Mouse (Mus musculus) ovary, postnatal 10 days (tissue): ENCODE measurements around the gene Pafah1b2.

ENCODE experiments used
- DNase-seq: peaks from one replicate; pipeline ENCODE4 v3.0.0; 2022; ENCODE audit warnings: low spot score

Pafah1b2 gene

DNA sequence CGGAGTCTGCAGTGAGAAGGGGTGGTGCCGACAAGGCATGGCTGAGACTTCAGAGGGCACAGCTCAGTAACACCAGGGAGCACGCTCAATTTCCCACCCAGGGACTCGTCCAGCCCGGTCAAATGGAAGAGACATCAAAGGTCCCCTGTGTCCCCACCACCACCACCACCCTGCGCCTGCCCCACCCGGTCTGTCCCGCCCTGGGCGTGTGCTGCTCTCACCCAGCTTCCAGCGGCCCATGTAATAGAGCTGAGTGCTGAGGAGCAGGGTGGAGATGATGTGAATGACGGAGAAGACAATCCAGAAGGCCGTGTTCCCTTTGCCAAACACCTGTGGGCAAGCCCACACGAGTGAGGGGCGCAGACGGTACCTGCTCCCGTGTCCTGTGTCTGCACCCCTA lies 70.0 kb downstream of the Pafah1b2 start:
- DNase-seq, result no peak

DNA sequence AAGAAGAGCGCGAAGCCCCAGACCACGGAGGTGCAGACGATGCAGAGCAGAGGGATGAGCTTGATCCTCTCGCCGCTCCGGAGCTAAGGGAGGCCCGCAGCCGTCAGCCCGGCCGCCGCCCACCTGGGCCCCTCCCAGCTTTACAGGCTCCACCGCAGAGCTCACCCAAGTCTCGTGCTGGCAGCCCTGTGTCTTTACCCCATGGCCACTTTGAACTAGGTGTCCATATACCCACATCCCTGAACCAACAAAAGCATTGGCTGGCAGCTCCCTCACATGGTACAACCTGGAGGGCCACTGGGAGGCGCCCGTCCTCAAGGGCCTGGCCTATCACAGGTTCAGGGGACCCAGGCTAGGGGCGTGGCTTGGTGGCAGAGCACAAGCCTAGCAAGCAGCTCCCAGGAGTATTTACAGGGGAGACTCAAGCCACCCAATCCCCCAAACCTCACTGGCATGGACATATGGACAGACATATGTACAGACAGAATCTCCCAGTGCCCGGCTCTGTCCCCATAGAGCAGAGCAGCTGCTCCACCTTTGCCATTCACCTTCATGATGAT lies 71.1 kb downstream of the Pafah1b2 start:
- no peak for DNase-seq

DNA sequence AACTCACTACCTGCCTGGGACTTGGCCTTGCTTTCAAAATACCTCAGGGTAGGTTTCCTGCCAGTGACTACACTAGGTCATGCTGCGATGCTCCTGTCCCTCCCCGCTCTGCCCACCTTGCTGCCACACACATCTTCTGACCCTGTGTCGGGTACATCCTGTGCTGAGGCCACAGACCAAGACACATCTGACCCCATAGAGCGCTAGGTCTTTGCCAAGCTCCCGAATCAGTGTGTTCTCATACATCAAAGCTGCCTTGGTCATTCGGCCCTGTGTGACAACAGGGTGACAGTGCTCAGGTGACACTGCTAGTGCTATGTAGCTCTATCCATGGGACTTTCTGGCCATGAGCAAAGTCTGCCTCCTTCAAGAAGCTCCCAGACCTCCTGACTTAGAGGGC lies 72.7 kb downstream of the Pafah1b2 start:
- DNase-seq, result no peak

DNA sequence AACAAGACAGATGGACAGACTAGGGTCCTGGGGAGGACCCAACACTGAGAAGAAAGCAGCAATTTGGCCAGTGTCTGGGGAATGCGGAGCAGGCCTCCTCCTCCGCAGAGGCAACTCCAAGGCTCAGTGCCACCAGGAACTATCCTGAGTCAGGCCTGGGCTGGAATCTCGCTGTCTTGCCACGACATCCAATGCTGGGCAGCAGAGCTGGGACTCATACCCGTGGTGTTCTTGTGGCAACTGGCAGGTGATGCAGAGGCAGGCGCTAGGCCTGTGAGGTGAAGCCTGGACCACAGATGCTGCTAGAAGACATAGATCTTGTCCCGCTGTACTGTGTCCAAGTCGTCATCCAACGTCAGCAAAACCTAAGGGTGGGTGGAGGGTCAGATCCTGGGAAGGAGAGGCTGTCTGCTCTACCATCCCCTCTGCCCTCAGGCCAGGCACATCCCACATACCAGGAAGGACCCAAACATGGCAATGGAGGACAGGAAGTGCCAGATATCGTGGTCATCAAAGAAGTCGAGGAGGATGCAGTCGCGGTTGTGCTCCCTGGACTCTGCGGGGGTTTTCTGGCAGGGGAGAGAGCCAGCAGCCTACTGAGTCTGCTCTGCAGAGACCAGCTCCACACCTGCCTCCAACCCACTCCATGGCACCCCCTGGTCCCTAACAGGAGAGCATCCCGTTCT lies 73.4 kb downstream of the Pafah1b2 start:
- DNase-seq, result no peak

DNA sequence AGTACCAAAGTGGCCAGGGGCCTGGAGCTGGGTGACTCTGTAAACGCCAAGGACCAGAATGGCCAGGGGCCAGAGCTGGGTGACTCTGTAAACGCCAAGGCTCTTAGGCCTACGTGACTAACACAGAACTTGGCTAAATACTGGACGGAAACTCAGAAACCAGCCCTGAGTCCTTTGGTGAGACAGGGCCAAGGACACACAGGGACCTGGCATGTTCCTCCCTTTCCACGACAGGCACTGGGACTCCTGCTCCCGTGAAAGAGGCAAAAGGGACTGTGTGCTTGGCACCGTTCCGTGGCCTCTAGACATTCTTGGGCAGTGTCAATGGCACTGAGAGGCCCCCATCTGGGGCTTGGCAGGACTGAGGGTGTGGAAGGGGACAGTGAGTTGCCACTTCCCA lies 74.4 kb downstream of the Pafah1b2 start:
- DNase-seq, result no peak

DNA sequence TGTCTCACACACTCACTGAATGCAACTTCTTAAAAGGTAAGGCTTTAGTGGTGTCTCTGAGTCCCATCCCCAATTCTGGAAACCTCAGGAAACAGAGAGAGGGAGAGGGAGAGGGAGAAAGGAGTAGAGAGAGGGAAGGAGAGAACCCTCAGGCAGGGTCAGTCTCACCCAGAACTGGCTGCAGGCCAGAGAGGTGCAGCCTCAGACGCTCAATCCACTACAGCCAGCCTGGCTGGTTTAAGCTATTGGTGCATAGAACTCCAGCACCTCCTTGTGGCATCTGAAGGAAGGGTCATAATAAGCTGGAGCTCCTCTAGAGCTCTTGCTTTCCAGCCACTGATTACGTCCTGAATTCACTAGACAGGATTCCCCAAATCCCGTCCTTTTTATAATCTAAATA lies 75.6 kb downstream of the Pafah1b2 start:
- no peak for DNase-seq

DNA sequence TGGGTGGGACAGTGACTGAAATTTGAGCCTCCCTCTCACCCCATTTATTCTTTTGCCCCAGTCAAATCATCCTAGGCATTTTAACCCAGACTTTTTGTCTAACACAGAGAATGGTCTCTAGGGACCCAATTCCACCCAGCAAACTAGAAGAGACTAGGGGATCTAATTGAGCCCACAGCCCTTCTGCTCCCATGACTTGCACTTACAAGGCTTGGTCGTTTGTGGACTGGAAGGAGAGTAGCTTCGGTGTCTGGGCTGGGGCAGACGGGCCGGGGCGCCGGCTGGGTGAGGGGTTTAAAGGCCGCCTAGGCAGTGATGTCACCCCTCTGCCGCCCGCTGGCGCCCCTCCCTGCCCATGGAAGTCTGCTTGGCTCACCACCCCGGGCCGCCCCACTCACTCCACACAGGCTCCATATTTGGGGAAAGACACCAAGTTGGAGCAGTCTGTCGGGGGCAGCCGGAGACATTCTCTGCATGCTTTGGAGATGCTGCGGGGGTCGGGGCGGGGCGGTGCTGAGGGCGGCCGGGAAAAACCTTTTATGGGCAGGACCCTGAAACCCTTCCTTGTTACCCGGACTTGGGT lies 76.8 kb downstream of the Pafah1b2 start, which contains the start of gene Tagln:
TSS of gene Tagln (minus strand) at position 431 of the 583 bp plus-strand sequence.
- no peak for DNase-seq

DNA sequence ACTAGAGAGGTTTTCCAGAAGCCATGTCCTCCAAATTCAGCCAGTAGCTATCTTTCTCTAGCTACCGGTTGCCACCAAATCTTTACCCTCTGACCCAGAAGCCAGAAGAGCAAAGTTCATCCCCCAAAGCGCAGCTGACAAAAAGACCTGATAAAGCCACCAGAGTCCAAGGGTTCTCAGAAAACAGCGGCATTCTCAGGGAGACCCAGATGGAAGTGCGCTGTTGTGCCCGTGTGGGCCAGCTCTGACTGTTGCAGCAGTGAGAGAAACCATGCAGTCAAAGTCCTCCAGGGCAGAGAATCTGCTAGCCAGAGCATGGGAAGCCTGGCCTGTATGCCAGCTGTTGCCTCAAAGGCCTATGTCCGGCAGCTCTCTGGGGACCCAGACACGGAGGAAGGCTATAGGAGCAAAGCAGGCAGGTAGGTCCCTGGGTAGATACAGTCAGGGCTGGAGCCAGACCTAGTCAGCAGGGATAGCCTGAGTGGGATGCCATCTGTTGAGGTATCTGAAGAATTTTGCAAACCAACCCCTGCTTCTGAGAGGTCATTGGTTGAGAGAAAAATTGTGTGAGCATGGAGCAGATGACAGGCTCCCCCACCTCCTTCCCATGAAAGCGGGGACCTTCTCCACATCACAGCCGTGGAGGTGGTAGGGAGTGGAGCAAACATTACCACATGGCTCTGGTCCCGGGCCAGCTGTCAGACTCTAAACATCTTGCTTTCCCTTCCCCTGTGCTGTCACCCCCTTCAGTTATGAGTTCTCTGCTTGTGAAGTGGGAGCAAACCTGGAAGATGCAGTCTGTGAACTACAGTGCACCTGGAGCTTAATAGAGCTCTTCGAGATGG lies 79.7 kb downstream of the Pafah1b2 start:
- DNase-seq, result no peak

DNA sequence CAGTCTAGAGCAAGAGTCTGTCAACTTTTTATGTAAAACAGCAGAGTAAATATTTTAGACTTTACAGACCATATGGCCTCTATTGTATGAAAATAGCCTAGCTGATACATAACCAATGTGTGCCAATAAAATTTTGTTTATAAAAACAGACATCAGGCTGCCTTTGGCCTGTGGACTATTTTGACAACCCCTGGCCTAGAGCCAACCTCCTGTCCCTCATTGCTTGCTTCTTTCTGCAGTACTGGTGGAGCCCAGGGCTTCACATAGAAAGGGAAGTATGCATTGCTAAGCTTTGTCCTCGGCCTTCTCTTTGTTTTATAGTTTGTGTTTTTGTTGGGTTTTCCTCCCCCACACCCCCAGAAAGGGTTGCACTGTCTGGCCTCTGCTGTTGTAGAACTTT lies 80.5 kb downstream of the Pafah1b2 start:
- DNase-seq, result no peak

DNA sequence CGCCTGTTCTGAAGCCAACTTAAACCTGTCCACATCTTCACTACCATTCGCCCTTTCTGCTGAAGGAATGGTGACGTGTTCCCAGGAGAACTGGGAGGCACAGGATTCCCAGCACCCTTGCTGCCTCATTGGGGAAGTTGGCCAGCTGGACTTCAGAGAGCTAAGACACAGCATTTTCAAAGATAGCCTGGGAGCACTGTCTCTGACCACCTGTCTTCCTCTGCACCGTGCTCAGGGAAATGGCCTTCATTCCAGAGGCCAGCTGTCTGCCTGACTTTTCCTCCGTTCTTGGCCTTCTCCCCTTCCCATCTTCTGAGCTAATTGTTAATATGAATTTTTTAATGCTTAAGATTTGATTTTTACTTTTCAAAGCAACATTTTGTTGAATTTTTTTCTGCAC lies 83.2 kb downstream of the Pafah1b2 start:
- no peak for DNase-seq

DNA sequence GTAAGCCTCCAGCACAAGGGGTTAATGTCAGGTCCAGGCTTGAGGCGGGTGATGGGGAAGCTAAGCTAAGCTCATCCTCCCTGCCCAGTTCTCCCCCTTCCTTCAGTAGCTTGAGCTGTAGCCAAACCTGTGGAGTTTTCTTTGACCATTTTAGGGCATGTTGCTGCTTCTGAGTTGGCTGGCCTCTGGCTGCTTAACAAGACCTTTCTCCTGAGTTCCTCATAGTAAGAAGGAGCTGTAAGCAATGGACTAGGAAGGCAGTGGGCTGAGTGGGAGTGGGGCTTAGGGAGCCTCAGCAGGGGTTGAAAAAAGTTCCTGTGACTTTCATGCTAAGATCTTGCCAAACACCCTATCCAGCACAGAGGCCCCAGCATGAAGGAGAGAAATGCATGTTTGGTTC lies 92.6 kb downstream of the Pafah1b2 start:
- no peak for DNase-seq

DNA sequence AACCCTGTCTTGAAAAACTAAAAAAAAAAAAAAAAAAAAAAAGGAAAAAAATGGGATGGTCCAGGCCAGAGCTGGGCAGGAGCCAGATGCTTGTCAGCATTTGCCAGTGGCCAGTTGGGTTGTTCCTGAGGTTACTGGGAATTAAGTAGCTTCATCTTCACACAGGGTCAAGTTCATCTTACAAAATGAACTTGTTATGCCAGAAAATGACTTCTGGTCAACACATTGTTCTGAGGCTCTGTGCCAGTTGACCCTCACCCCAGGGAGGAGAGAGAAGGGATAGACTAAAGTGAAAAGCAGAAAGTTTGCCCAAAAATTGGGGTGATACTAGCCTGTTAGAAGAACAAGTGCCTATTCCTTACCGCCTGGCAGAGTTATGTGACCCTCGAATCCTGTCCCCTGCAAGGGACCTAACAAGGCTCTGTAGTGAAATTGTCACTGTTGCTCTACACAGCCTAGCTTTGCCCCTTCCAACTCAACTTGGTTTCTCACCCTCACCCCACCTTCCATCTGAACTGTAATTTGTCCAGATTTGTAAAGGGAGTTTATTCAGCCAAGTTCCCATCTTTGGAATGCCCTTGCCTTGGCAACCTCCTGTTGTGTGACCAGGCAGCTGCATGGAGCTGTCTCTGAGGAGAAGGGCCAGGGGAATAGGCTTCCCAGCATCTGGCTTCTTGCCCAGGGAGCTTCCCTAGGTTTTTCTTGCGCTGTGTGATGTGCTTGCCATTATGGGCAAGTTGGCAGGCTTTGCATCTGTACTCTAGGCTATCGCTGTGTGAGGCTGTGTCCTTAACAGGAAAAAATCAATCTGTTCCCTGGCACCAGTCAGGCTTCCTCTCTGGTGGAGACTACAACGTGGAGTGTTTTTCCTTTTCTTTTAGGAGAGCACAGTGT lies 95.2 kb downstream of the Pafah1b2 start:
- no peak for DNase-seq

DNA sequence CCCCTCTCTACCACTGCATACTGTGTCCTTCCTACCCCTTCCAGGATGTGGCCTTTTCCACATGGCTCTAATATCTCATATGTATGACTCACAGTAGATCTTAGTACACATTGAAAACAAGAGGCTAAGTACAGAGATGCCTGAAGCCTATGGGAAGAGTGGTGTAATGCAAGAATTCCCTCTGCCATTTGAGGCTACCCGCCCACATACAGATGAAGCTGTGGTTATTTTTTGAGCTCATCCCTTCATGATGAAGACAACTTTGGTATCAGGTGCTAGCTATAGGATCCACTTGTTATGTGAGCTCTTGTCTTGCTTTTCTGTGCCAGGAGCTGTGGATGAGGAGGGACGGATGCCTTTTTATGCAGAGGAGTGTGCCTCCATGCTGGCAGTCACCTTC lies 96.8 kb downstream of the Pafah1b2 start:
- DNase-seq, result no peak
